Mouse (Mus musculus): ENCODE results near the gene Chdh. TPM values are rescaled to one million over a fixed set of nuclear protein-coding genes. Genes with fewer than 3 reads are reported as not detected.

The Chdh gene
- polyA plus RNA-seq, 1 experiment from 2014 or later, result 1.2 TPM

Small RNAs within 50 kb of the gene (microRNA-seq; reads per million reads assigned to microRNA genes)
- not detected for gene Mir6947

Other genes starting within 250 kb of the Chdh start
- 292 and 297 TPM in 2 replicates for gene Selenok, start 40.7 kb upstream of the Chdh start, polyA plus RNA-seq (2015; fragmentation: Nextera tagmentation; extraction: Ambion mirVana)
- gene Actr8, start 30.7 kb upstream of the Chdh start, polyA plus RNA-seq (2015; fragmentation: Nextera tagmentation; extraction: Ambion mirVana), result 56.0 and 63.2 TPM in 2 replicates
- gene Il17rb, start 127 bp upstream of the Chdh start, polyA plus RNA-seq (2015; fragmentation: Nextera tagmentation; extraction: Ambion mirVana), result 1.8 and 2.0 TPM in 2 replicates

Measured in stomach, embryonic 16.5 days (tissue).